ENCODE assay signal across 8 mouse cellular contexts in the genomic region with DNA sequence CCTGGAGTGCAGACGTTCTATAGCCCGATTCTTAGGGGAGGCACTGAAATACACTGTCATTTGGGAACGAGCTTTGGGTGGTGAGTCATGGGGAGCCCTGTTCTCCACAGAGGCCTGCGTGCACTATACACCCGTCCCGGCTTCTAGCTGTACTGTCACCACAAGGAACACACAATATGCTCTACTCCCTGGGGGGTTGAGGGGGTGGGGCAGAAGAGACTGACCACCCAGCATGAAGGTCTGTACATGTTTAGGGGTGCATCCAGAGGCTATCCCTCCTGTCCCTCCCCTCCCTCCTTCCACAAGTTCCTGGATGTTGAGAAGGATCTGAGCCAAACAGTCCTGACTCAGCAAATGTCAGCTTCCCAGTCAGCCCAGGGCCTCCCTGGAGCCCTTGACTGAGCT.
DNase-seq lines count a peak whose midpoint lies in the region; ATAC-seq lines count a peak whose summit lies in the region.

No protein-coding gene starts in this region.

- H3K9ac ChIP-seq in heart, embryonic 11.5 days (ENCODE audit: low read depth, low read length): no peak overlapping the region
- no peak overlapping the region for H3K9ac ChIP-seq in stomach, embryonic 15.5 days
- H3K9ac ChIP-seq in forebrain, embryonic 14.5 days (ENCODE audit: low read length): no peak overlapping the region

- intact Hi-C loops in heart, postnatal 14 days (cut with DNase I): no loop called here

- no peak overlapping the region for H3K4me2 ChIP-seq in heart, embryonic 11.5 days
- no peak overlapping the region for H3K4me2 ChIP-seq in stomach, embryonic 15.5 days
- H3K4me2 ChIP-seq in forebrain, embryonic 14.5 days (ENCODE audit: low read length): no peak overlapping the region

- peaks cover 47% of the 10 kb centered on the region for H3K36me3 ChIP-seq in heart, embryonic 11.5 days (ENCODE audit: control insufficient read depth, insufficient read depth, low read length)
- peaks cover 51% of the 10 kb centered on the region for H3K36me3 ChIP-seq in stomach, embryonic 15.5 days
- peaks cover 21% of the 10 kb centered on the region; the same call in 1 of the 2 replicates for H3K36me3 ChIP-seq in forebrain, embryonic 14.5 days (ENCODE audit: control insufficient read depth, insufficient read depth, low read length)

- no peaks in the 10 kb centered on the region for H3K27me3 ChIP-seq in heart, embryonic 11.5 days (ENCODE audit: control insufficient read depth, insufficient read depth, low read length)
- no peaks in the 10 kb centered on the region for H3K27me3 ChIP-seq in stomach, embryonic 15.5 days (replicated peaks)
- H3K27me3 ChIP-seq in forebrain, embryonic 14.5 days (replicated peaks; ENCODE audit: control insufficient read depth, insufficient read depth, low read length): no peaks in the 10 kb centered on the region

- no peaks in the 10 kb centered on the region for H3K9me3 ChIP-seq in heart, embryonic 11.5 days (replicated peaks; ENCODE audit: control insufficient read depth, low read length)
- H3K9me3 ChIP-seq in stomach, embryonic 15.5 days: no peaks in the 10 kb centered on the region
- H3K9me3 ChIP-seq in forebrain, embryonic 14.5 days (replicated peaks; ENCODE audit: control insufficient read depth, low read length): no peaks in the 10 kb centered on the region

- H3K27ac ChIP-seq in heart, embryonic 11.5 days (ENCODE audit: low read depth, low read length): no peak overlapping the region
- H3K27ac ChIP-seq in stomach, embryonic 15.5 days: peak overlapping the region; percentile 51; the same call in 1 of the 2 replicates
- no peak overlapping the region for H3K27ac ChIP-seq in forebrain, embryonic 14.5 days (ENCODE audit: low read depth, low read length)

- no peak overlapping the region for H3K4me3 ChIP-seq in heart, embryonic 11.5 days (ENCODE audit: low read depth, low read length)
- H3K4me3 ChIP-seq in stomach, embryonic 15.5 days (replicated peaks): no peak overlapping the region
- no peak overlapping the region for H3K4me3 ChIP-seq in forebrain, embryonic 14.5 days (ENCODE audit: low read depth, low read length)

- DNase-seq in heart, adult 11 months: peak; percentile 97
- DNase-seq in urinary bladder, adult 18-20 months (ENCODE audit: low spot score in 2 of 2): peak; percentile 40 to 60
- no peak for DNase-seq in urinary bladder, postnatal 10 days (ENCODE audit: low spot score)
- DNase-seq in heart, postnatal 14 days: peak; percentile 38 to 51
- no peak for DNase-seq in liver
- no peak for DNase-seq in forebrain, embryonic 14.5 days (ENCODE audit: low spot score)

- ATAC-seq in heart, embryonic 11.5 days (replicated peaks; ENCODE audit: insufficient number of reproducible peaks, low FRiP score, low TSS enrichment): no peak
- ATAC-seq in stomach, embryonic 15.5 days (ENCODE audit: insufficient read depth, low FRiP score, low read depth): peak; percentile 20
- ATAC-seq in forebrain, embryonic 14.5 days: no peak

- 86% methylated on average over 6 of the region's 6 CpGs for WGBS in heart, embryonic 11.5 days (ENCODE audit: insufficient replicate concordance)
- 71% methylated on average over 6 of the region's 6 CpGs for WGBS in stomach, embryonic 15.5 days
- WGBS in forebrain, embryonic 14.5 days: 75% methylated on average over 6 of the region's 6 CpGs

- H3K4me1 ChIP-seq in heart, embryonic 11.5 days (ENCODE audit: control insufficient read depth, insufficient read depth, low read length): peaks cover 29% of the 10 kb centered on the region
- peaks cover 35% of the 10 kb centered on the region for H3K4me1 ChIP-seq in stomach, embryonic 15.5 days
- H3K4me1 ChIP-seq in forebrain, embryonic 14.5 days (ENCODE audit: control insufficient read depth, insufficient read depth, low read length): no peaks in the 10 kb centered on the region

Comparison
In these comparisons a context has a peak if more than half of its experiments do, and no peak if none do; other contexts are left out.
1. DNase-seq: peak in heart, adult 11 months (single experiment), urinary bladder, adult 18-20 months (2 of 2) and heart, postnatal 14 days (2 of 2); none in urinary bladder, postnatal 10 days (single experiment), liver (single experiment) and forebrain, embryonic 14.5 days (single experiment).